11 mouse cellular contexts compared by ENCODE assay signal in the genomic region with DNA sequence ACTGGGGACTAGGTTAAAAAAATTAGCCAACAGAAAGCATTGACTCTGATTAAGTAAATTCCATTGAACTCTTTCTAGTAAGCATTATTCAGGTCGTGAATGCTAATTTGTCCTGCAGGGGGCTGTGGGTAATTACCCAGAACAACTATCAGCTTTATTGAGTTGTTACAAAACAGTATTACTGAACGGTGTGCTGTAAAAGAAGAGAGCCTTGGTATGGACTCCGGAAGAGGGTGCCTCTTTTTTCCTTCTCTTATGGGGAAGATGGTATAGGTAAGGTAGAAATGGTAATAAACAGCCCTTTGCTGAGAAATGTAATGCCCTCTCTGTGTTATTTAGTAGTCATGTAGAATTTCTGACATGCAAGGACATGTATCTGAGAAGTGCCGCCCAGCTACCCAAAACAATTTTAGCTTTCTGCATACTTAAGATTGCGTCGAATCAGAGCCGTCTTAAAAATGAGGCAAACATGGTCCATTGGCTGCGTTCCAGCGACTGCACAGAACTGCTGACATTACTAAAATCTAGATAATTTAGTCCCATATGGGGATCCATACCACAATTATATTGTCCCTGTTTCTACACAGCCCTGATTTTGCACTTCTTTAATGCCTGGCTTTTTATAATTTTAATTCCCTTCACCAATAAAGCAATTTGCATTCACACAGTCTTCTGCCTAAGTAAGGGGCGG.
DNase-seq lines count a peak whose midpoint lies in the region; ATAC-seq lines count a peak whose summit lies in the region.
"Had no signal": no experiment of that assay in that cellular context is flagged by ENCODE, and none has a peak within 500 bp of the region (broad histone marks: within the 10 kb centered on the region; RNA-seq: fewer than 3 reads in every experiment).

No protein-coding gene starts in this region.

- H3K4me2 ChIP-seq in forebrain, embryonic 15.5 days (replicated peaks), result peak overlapping the region; percentile 33
- peak overlapping the region; percentile 39 for H3K4me2 ChIP-seq in neural tube, embryonic 13.5 days

- WGBS in forebrain, embryonic 15.5 days, result 19% methylated on average over 10 of the region's 10 CpGs
- 26% methylated on average over 10 of the region's 10 CpGs for WGBS in neural tube, embryonic 13.5 days

- H3K4me3 ChIP-seq in forebrain, embryonic 15.5 days, result peak overlapping the region; percentile 16
- 0 out of 2 replicates have a peak overlapping the region, but pooled peaks have one; percentile 1 for H3K4me3 ChIP-seq in neural tube, embryonic 13.5 days

- no peaks in the 10 kb centered on the region for H3K9me3 ChIP-seq in forebrain, embryonic 15.5 days
- H3K9me3 ChIP-seq in neural tube, embryonic 13.5 days, result no peaks in the 10 kb centered on the region

- no peaks in the 10 kb centered on the region for H3K36me3 ChIP-seq in forebrain, embryonic 15.5 days
- no peaks in the 10 kb centered on the region for H3K36me3 ChIP-seq in neural tube, embryonic 13.5 days

- ATAC-seq in forebrain, embryonic 15.5 days (replicated peaks), result peak; percentile 76
- ATAC-seq in neural tube, embryonic 13.5 days (ENCODE audit: low read depth), result peak; percentile 74

- no peaks in the 10 kb centered on the region for H3K27me3 ChIP-seq in forebrain, embryonic 15.5 days
- peaks cover 4% of the 10 kb centered on the region; the same call in 1 of the 2 replicates for H3K27me3 ChIP-seq in neural tube, embryonic 13.5 days

- DNase-seq in kidney, postnatal 10 days, result peak; percentile 25
- DNase-seq in kidney, postnatal 36 days, result no peak
- DNase-seq in ovary, adult 18-20 months (ENCODE audit: low spot score), result peak; percentile 17
- DNase-seq in ovary, postnatal 14 days (ENCODE audit: low spot score), result no peak
- no peak for DNase-seq in embryo, embryonic 9.5 days (ENCODE audit: extremely low spot score)
- DNase-seq in urinary bladder, postnatal 25 days (ENCODE audit: low spot score), result no peak
- DNase-seq: adrenal gland, adult 8-10 months; cerebellum, postnatal 25 days; retina, postnatal 1 day had no signal

- peak overlapping the region; percentile 57 for H3K27ac ChIP-seq in forebrain, embryonic 15.5 days (replicated peaks)
- peak overlapping the region; percentile 59 for H3K27ac ChIP-seq in neural tube, embryonic 13.5 days (replicated peaks)

- 0 out of 2 replicates have a peak overlapping the region, but pooled peaks have one; percentile 19 for H3K9ac ChIP-seq in forebrain, embryonic 15.5 days (replicated peaks)
- no peak overlapping the region for H3K9ac ChIP-seq in neural tube, embryonic 13.5 days

- peaks cover 11% of the 10 kb centered on the region for H3K4me1 ChIP-seq in forebrain, embryonic 15.5 days
- peaks cover 16% of the 10 kb centered on the region for H3K4me1 ChIP-seq in neural tube, embryonic 13.5 days (replicated peaks)

Comparison
In these comparisons a context has a peak if more than half of its experiments do, and no peak if none do; other contexts are left out.
1. DNase-seq: peak in kidney, postnatal 10 days (single experiment) and ovary, adult 18-20 months (single experiment); none in kidney, postnatal 36 days (0 of 2), ovary, postnatal 14 days (single experiment), embryo, embryonic 9.5 days (single experiment) and urinary bladder, postnatal 25 days (single experiment).